Mouse (Mus musculus) limb, embryonic 11.5 days (tissue): ENCODE results near the gene Defb45. TPM values are rescaled to one million over a fixed set of nuclear protein-coding genes. Genes with fewer than 3 reads are reported as not detected.

Experiments used
- ATAC-seq: fragments of 200-750 bp; cut with Nextera tagmentation; 2 replicates; pipeline ENCODE4 v1.8.0; 2017; ENCODE audit warnings: low read depth; ENCODE audit not compliant: insufficient number of reproducible peaks, low FRiP score, low TSS enrichment
- DNase-seq: peaks from one replicate; pipeline ENCODE4 v3.0.0-alpha.2; 2015; ENCODE audit warnings: low spot score
- H3K27ac ChIP-seq: fragments of 300-500 bp; sonication (generic); replicated peaks from 2 replicates; pipeline ENCODE4 v1.5.1; 2014; ENCODE audit warnings: low read depth, mild to moderate bottlenecking, low read length
- H3K27me3 ChIP-seq: fragments of 300-500 bp; sonication (generic); 2 replicates; pipeline ENCODE4 v1.6.1; 2014; ENCODE audit warnings: mild to moderate bottlenecking, low read length, mixed read lengths; ENCODE audit not compliant: control insufficient read depth, insufficient read depth
- H3K36me3 ChIP-seq: fragments of 300-500 bp; sonication (generic); 2 replicates; pipeline ENCODE4 v1.6.1; 2014; ENCODE audit warnings: mild to moderate bottlenecking, low read length, moderate library complexity, mixed read lengths; ENCODE audit not compliant: control insufficient read depth, insufficient read depth
- H3K4me1 ChIP-seq: fragments of 300-500 bp; sonication (generic); 2 replicates; pipeline ENCODE4 v1.6.1; 2014; ENCODE audit warnings: low read length, mixed read lengths; ENCODE audit not compliant: control insufficient read depth, insufficient read depth
- H3K4me2 ChIP-seq: fragments of 300-500 bp; sonication (generic); 2 replicates; pipeline ENCODE4 v1.6.1; 2014; ENCODE audit warnings: low read depth, mild to moderate bottlenecking, moderate library complexity; ENCODE audit not compliant: severe bottlenecking
- H3K4me3 ChIP-seq: fragments of 300-500 bp; sonication (generic); 2 replicates; pipeline ENCODE4 v1.5.1; 2014; ENCODE audit warnings: low read depth, low read length
- H3K9ac ChIP-seq: fragments of 300-500 bp; sonication (generic); 2 replicates; pipeline ENCODE4 v1.6.1; 2014; ENCODE audit warnings: mild to moderate bottlenecking, low read length
- H3K9me3 ChIP-seq: fragments of 300-500 bp; sonication (generic); 2 replicates; pipeline ENCODE4 v1.6.1; 2016; ENCODE audit warnings: low read length; ENCODE audit not compliant: control insufficient read depth
- WGBS: fragments of 180-500 bp; shearing (Covaris S2); extraction: QIAGEN DNeasy Blood & Tissue Kit; methylation state at CpG from one replicate; pipeline ENCODE4 v1.1.7; 2014; 5-methylcytosine and 5-hydroxymethylcytosine counted together
- polyA plus RNA-seq: library from polyadenylated mRNA; unstranded; fragments of >200 nt; fragmentation: Nextera tagmentation; extraction: Ambion mirVana; gene quantifications from 2 replicates; pipeline ENCODE4 v1.2.1, GENCODE M21; 2014

Defb45 gene
- polyA plus RNA-seq, 1 experiment from 2014 or later: not detected

- H3K9me3 ChIP-seq: no peaks in the 10 kb centered on the region
- no peaks in the 10 kb centered on the region for H3K4me1 ChIP-seq
- H3K9ac ChIP-seq: no peak overlapping the region
- no peaks in the 10 kb centered on the region for H3K27me3 ChIP-seq
- no peaks in the 10 kb centered on the region for H3K36me3 ChIP-seq
- no peak overlapping the region for H3K4me2 ChIP-seq
- 66% methylated on average over 4 of the region's 4 CpGs for WGBS
- ATAC-seq: no peak
- no peak overlapping the region for H3K27ac ChIP-seq
- no peak for DNase-seq
- no peak overlapping the region for H3K4me3 ChIP-seq
Observed at GRCm38 (mm10) chr2:152543478-152543877, 55.7 kb downstream of the Defb45 start.

Other genes with a start within 250 kb of the Defb45 start
- gene Nrsn2, start 222.8 kb downstream of the Defb45 start, polyA plus RNA-seq: 1.8 and 2.2 TPM in 2 replicates
- 21.1 and 21.8 TPM in 2 replicates for gene Sox12, start 201.3 kb downstream of the Defb45 start, polyA plus RNA-seq
- gene Zcchc3, start 184.4 kb downstream of the Defb45 start, polyA plus RNA-seq: 69.4 and 75.8 TPM in 2 replicates
- 0.15 and 0.54 TPM in 2 replicates for gene 6820408C15Rik, start 183.8 kb downstream of the Defb45 start, polyA plus RNA-seq
- gene Defb23, start 134.8 kb downstream of the Defb45 start, polyA plus RNA-seq: not detected in 2 replicates
- gene Defb20, start 122.3 kb downstream of the Defb45 start, polyA plus RNA-seq: not detected in 2 replicates
- gene Defb22, start 109.3 kb downstream of the Defb45 start, polyA plus RNA-seq: not detected in 2 replicates
- gene Defb26, start 87.7 kb downstream of the Defb45 start, polyA plus RNA-seq: not detected in 2 replicates
- not detected in 2 replicates for gene Defb28, start 81.1 kb downstream of the Defb45 start, polyA plus RNA-seq
- gene Defb29, start 59.3 kb downstream of the Defb45 start, polyA plus RNA-seq: not detected in 2 replicates
- not detected in 2 replicates for gene Gm17416, start 30.1 kb downstream of the Defb45 start, polyA plus RNA-seq
- gene Defb21, start 26.7 kb downstream of the Defb45 start, polyA plus RNA-seq: not detected in 2 replicates
- not detected in 2 replicates for gene Defb19, start 19.1 kb downstream of the Defb45 start, polyA plus RNA-seq
- not detected in 2 replicates for gene Defb36, start 4.9 kb upstream of the Defb45 start, polyA plus RNA-seq
- gene Defb25, start 23.7 kb upstream of the Defb45 start, polyA plus RNA-seq: 0.89 TPM in 1 of 2 replicates, not detected in the other
- 0.69 and 0.88 TPM in 2 replicates for gene Rem1, start 27.6 kb upstream of the Defb45 start, polyA plus RNA-seq
- gene H13, start 70.1 kb upstream of the Defb45 start, polyA plus RNA-seq: 123 and 126 TPM in 2 replicates
- 37.1 and 38.5 TPM in 2 replicates for gene Mcts2, start 87.6 kb upstream of the Defb45 start, polyA plus RNA-seq
- 221 and 248 TPM in 2 replicates for gene Id1, start 136.9 kb upstream of the Defb45 start, polyA plus RNA-seq
- 18.5 and 22.3 TPM in 2 replicates for gene Cox4i2, start 154.8 kb upstream of the Defb45 start, polyA plus RNA-seq
- 109 and 110 TPM in 2 replicates for gene Bcl2l1, start 232.3 kb upstream of the Defb45 start, polyA plus RNA-seq
- gene Tpx2, start 248.6 kb upstream of the Defb45 start, polyA plus RNA-seq: 172 and 182 TPM in 2 replicates